Mouse (Mus musculus) left cerebral cortex, adult 2 months (tissue): ENCODE results near the gene Ptx4. TPM values are rescaled to one million over a fixed set of nuclear protein-coding genes. Genes with fewer than 3 reads are reported as not detected.

Experiments
- DNase-seq, 2 experiments: peaks; one replicate each; pipeline ENCODE4 v3.0.0; 2021 to 2022; ENCODE audit warnings: low spot score in 2 of 2, mixed read lengths in 1 of 2; ENCODE audit errors: extremely low spot score in 1 of 2
- H3K27ac ChIP-seq: fragments of 200-600 bp; 2 replicates; pipeline ENCODE4 v1.8.1; 2022
- H3K4me3 ChIP-seq: fragments of 200-600 bp; 2 replicates; pipeline ENCODE4 v1.8.1; 2022
- CTCF ChIP-seq: fragments of 200-600 bp; IDR thresholded peaks from 2 replicates; pipeline ENCODE4 v1.8.1; 2022; ENCODE audit warnings: antibody characterized with exemption, mild to moderate bottlenecking, moderate library complexity
- intact Hi-C: fragments of 180-260 bp; cut with DNase I; formaldehyde crosslinking; loops from one replicate; pipeline ENCODE4 v1.15.1; 2025
- total RNA-seq, 2 experiments: library from RNA; stranded (reverse); gene quantifications; 2 replicates each; pipeline ENCODE4 v1.2.3; 2021

Gene Ptx4
- total RNA-seq, 2 experiments from 2014 or later = 0.33 to 0.63 TPM

DNA sequence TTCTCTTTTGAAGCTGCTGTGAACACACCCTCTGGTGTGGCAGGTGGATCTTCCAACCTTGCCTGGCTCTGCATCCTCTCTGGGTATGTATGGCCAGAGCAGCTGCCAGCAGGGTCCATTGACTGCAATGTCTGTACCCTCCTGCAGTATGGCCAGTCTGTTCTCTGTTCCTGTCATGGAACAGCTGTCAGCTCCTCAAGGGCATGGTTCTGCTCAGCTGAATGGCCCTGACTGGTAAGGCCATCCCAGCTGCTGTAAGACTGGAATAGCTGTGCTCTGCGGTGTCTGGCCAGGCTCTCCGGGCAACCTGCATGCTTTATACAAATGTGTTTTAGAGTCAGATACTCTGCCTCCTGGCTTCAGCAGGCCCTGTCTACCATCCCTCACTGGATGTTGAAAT, 49.1 kb downstream of the Ptx4 start:
- Histone ChIP-seq H3K4me3 (no peak overlapping the region), H3K27ac (no peak overlapping the region)
- intact Hi-C loops = no loop called here

GRCm38 (mm10) chr17:25172558-25172957, 52.0 kb downstream of the Ptx4 start:
- TF ChIP-seq CTCF = no peak
- intact Hi-C loops = no loop called here

More for the DNA sequence above, 49.1 kb downstream of the Ptx4 start:
- TF ChIP-seq CTCF = no peak
- no peak for DNase-seq

More at GRCm38 (mm10) chr17:25172558-25172957, 52.0 kb downstream of the Ptx4 start:
- Histone ChIP-seq H3K4me3 (no peak overlapping the region), H3K27ac (no peak overlapping the region)
- no peak for DNase-seq

Other genes with a start within 250 kb of the Ptx4 start
- 10 to 100 TPM; 30.7 to 32.4 TPM for gene Nubp2, start 234.4 kb upstream of the Ptx4 start, total RNA-seq
- 10 to 100 TPM; 58.6 to 63.3 TPM for gene Spsb3, start 234.1 kb upstream of the Ptx4 start, total RNA-seq
- 10 to 100 TPM; 54.8 to 55.2 TPM for gene Eme2, start 225.7 kb upstream of the Ptx4 start, total RNA-seq
- 10 to 100 TPM; 67.6 to 72.1 TPM for gene Mrps34, start 225.6 kb upstream of the Ptx4 start, total RNA-seq
- 10 to 100 TPM; 46.5 to 51.2 TPM for gene Nme3, start 224.3 kb upstream of the Ptx4 start, total RNA-seq
- gene Mapk8ip3, start 183.8 kb upstream of the Ptx4 start, total RNA-seq = 100 to 1,000 TPM; 390 to 407 TPM
- gene Jpt2, start 160.1 kb upstream of the Ptx4 start, total RNA-seq = 1 to 10 TPM; 5.3 to 6.9 TPM
- gene Cramp1l, start 105.0 kb upstream of the Ptx4 start, total RNA-seq = 10 to 100 TPM; 31.9 to 33.9 TPM
- gene Ift140, start 104.7 kb upstream of the Ptx4 start, total RNA-seq = 10 to 100 TPM; 17.9 to 21.0 TPM
- 10 to 100 TPM in 1 of 2 experiments, 1 to 10 TPM in 1; 9.5 to 11.1 TPM for gene Tmem204, start 37.2 kb upstream of the Ptx4 start, total RNA-seq
- gene Telo2, start 4.8 kb upstream of the Ptx4 start, total RNA-seq = 10 to 100 TPM; 25.8 to 30.7 TPM
- 10 to 100 TPM; 48.5 to 53.9 TPM for gene Clcn7, start 12.6 kb downstream of the Ptx4 start, total RNA-seq
- under 1 TPM in 1 of 2 experiments, not detected in 1; 0.14 TPM for gene Ccdc154, start 41.7 kb downstream of the Ptx4 start, total RNA-seq
- gene Gm38655, start 54.7 kb downstream of the Ptx4 start, total RNA-seq = not detected
- 10 to 100 TPM; 20.2 to 20.8 TPM for gene BC003965, start 63.8 kb downstream of the Ptx4 start, total RNA-seq
- gene Unkl, start 67.6 kb downstream of the Ptx4 start, total RNA-seq = 10 to 100 TPM; 39.0 to 40.7 TPM
- 10 to 100 TPM; 78.1 to 81.4 TPM for gene Gnptg, start 119.4 kb downstream of the Ptx4 start, total RNA-seq
- gene Tsr3, start 119.4 kb downstream of the Ptx4 start, total RNA-seq = 10 to 100 TPM; 24.6 to 25.9 TPM
- gene Baiap3, start 135.6 kb downstream of the Ptx4 start, total RNA-seq = 10 to 100 TPM; 14.8 to 29.8 TPM
- 100 to 1,000 TPM; 215 to 223 TPM for gene Ube2i, start 153.9 kb downstream of the Ptx4 start, total RNA-seq
- gene Prss34, start 177.6 kb downstream of the Ptx4 start, total RNA-seq = not detected
- gene Prss28, start 187.9 kb downstream of the Ptx4 start, total RNA-seq = not detected
- not detected for gene Prss29, start 197.9 kb downstream of the Ptx4 start, total RNA-seq
- not detected for gene Tpsab1, start 224.8 kb downstream of the Ptx4 start, total RNA-seq
- not detected for gene Tpsb2, start 245.5 kb downstream of the Ptx4 start, total RNA-seq
- gene Tpsg1, start 248.5 kb downstream of the Ptx4 start, total RNA-seq = not detected